Mouse (Mus musculus): Measurements from ENCODE around the gene Vapb. TPM values are rescaled to one million over a fixed set of nuclear protein-coding genes. Genes with fewer than 3 reads are reported as not detected.

The Vapb gene
- polyA plus RNA-seq, 2 experiments, result 15.2 to 37.0 TPM

- DNase-seq (ENCODE audit: low spot score), result no peak
- no peak for ATAC-seq (ENCODE audit: low FRiP score, low read depth)
Measured at GRCm38 (mm10) chr2:173775556-173775955, 38.2 kb downstream of the Vapb start.

GRCm38 (mm10) chr2:173776108-173776507, 38.8 kb downstream of the Vapb start:
- H3K36me3 ChIP-seq (ENCODE audit: control insufficient read depth, insufficient read depth, low read length), result peaks cover 41% of the 10 kb centered on the region
- WGBS, result 16% methylated on average over 9 of the region's 9 CpGs
- no peaks in the 10 kb centered on the region for H3K9me3 ChIP-seq (ENCODE audit: control insufficient read depth, low read length)
- H3K4me3 ChIP-seq (replicated peaks; ENCODE audit: low read length), result no peak overlapping the region
- ATAC-seq (ENCODE audit: low FRiP score, low read depth) (no peak; the same call in 1 of the 2 replicates), DNase-seq (ENCODE audit: low spot score) (no peak)
- no peak overlapping the region for H3K9ac ChIP-seq (ENCODE audit: low read depth, low read length, severe bottlenecking)
- TF ChIP-seq POLR2A (IDR thresholded peaks at IDR 0.05; ENCODE audit: borderline replicate concordance, extremely low read depth, insufficient read depth, insufficient read length), result no peak
- no peaks in the 10 kb centered on the region for H3K27me3 ChIP-seq (ENCODE audit: control insufficient read depth, insufficient read depth, low read length)
- H3K27ac ChIP-seq (replicated peaks; ENCODE audit: low read depth, low read length), result no peak overlapping the region
- H3K4me1 ChIP-seq (ENCODE audit: control insufficient read depth, insufficient read depth, low read length), result peaks cover 15% of the 10 kb centered on the region
- H3K4me2 ChIP-seq (replicated peaks; ENCODE audit: low read depth, low read length, severe bottlenecking), result no peak overlapping the region

More at GRCm38 (mm10) chr2:173775556-173775955, 38.2 kb downstream of the Vapb start:
- Histone ChIP-seq H3K4me2 (replicated peaks; ENCODE audit: low read depth, low read length, severe bottlenecking) (no peak overlapping the region), H3K9ac (ENCODE audit: low read depth, low read length, severe bottlenecking) (0 out of 2 replicates have a peak overlapping the region, but pooled peaks have one; percentile 7), H3K27ac (replicated peaks; ENCODE audit: low read depth, low read length) (no peak overlapping the region), H3K27me3 (ENCODE audit: control insufficient read depth, insufficient read depth, low read length) (no peaks in the 10 kb centered on the region), H3K9me3 (ENCODE audit: control insufficient read depth, low read length) (no peaks in the 10 kb centered on the region), H3K36me3 (ENCODE audit: control insufficient read depth, insufficient read depth, low read length) (peaks cover 41% of the 10 kb centered on the region), H3K4me3 (replicated peaks; ENCODE audit: low read length) (no peak overlapping the region), H3K4me1 (ENCODE audit: control insufficient read depth, insufficient read depth, low read length) (peaks cover 16% of the 10 kb centered on the region)
- no peak for TF ChIP-seq POLR2A (IDR thresholded peaks at IDR 0.05; ENCODE audit: borderline replicate concordance, extremely low read depth, insufficient read depth, insufficient read length)
- WGBS, result 48% methylated on average over 3 of the region's 3 CpGs

- no peak overlapping the region for H3K4me3 ChIP-seq (replicated peaks; ENCODE audit: low read length)
- no peaks in the 10 kb centered on the region for H3K9me3 ChIP-seq (ENCODE audit: control insufficient read depth, low read length)
- H3K36me3 ChIP-seq (ENCODE audit: control insufficient read depth, insufficient read depth, low read length), result peaks cover 50% of the 10 kb centered on the region
- DNase-seq (ENCODE audit: low spot score) (no peak), ATAC-seq (ENCODE audit: low FRiP score, low read depth) (no peak)
- no peak for TF ChIP-seq POLR2A (IDR thresholded peaks at IDR 0.05; ENCODE audit: borderline replicate concordance, extremely low read depth, insufficient read depth, insufficient read length)
- H3K9ac ChIP-seq (ENCODE audit: low read depth, low read length, severe bottlenecking), result no peak overlapping the region
- H3K4me2 ChIP-seq (replicated peaks; ENCODE audit: low read depth, low read length, severe bottlenecking), result no peak overlapping the region
- no peak overlapping the region for H3K27ac ChIP-seq (replicated peaks; ENCODE audit: low read depth, low read length)
- peaks cover 1% of the 10 kb centered on the region; the same call in 1 of the 2 replicates for H3K4me1 ChIP-seq (ENCODE audit: control insufficient read depth, insufficient read depth, low read length)
- 79% methylated on average over 5 of the region's 5 CpGs for WGBS
- no peaks in the 10 kb centered on the region for H3K27me3 ChIP-seq (ENCODE audit: control insufficient read depth, insufficient read depth, low read length)
Measured at GRCm38 (mm10) chr2:173780931-173781330, 43.6 kb downstream of the Vapb start.

- DNase-seq (ENCODE audit: low spot score) (no peak), ATAC-seq (ENCODE audit: low FRiP score, low read depth) (no peak)
- Histone ChIP-seq H3K27ac (replicated peaks; ENCODE audit: low read depth, low read length) (0 out of 2 replicates have a peak overlapping the region, but pooled peaks have one; percentile 20), H3K36me3 (ENCODE audit: control insufficient read depth, insufficient read depth, low read length) (peaks cover 16% of the 10 kb centered on the region), H3K9me3 (ENCODE audit: control insufficient read depth, low read length) (no peaks in the 10 kb centered on the region), H3K4me2 (replicated peaks; ENCODE audit: low read depth, low read length, severe bottlenecking) (no peak overlapping the region), H3K27me3 (ENCODE audit: control insufficient read depth, insufficient read depth, low read length) (no peaks in the 10 kb centered on the region), H3K9ac (ENCODE audit: low read depth, low read length, severe bottlenecking) (no peak overlapping the region), H3K4me3 (replicated peaks; ENCODE audit: low read length) (no peak overlapping the region), H3K4me1 (ENCODE audit: control insufficient read depth, insufficient read depth, low read length) (no peaks in the 10 kb centered on the region)
- 50% methylated on average over 3 of the region's 3 CpGs for WGBS
- no peak for TF ChIP-seq POLR2A (IDR thresholded peaks at IDR 0.05; ENCODE audit: borderline replicate concordance, extremely low read depth, insufficient read depth, insufficient read length)
Measured at GRCm38 (mm10) chr2:173784366-173784765, 47.1 kb downstream of the Vapb start.

- WGBS, result 81% methylated on average over 6 of the region's 6 CpGs
- H3K9ac ChIP-seq (ENCODE audit: low read depth, low read length, severe bottlenecking), result no peak overlapping the region
- H3K4me1 ChIP-seq (ENCODE audit: control insufficient read depth, insufficient read depth, low read length), result peaks cover 4% of the 10 kb centered on the region
- H3K36me3 ChIP-seq (ENCODE audit: control insufficient read depth, insufficient read depth, low read length), result peaks cover 14% of the 10 kb centered on the region
- no peak overlapping the region for H3K4me3 ChIP-seq (replicated peaks; ENCODE audit: low read length)
- no peak overlapping the region for H3K4me2 ChIP-seq (replicated peaks; ENCODE audit: low read depth, low read length, severe bottlenecking)
- TF ChIP-seq POLR2A (IDR thresholded peaks at IDR 0.05; ENCODE audit: borderline replicate concordance, extremely low read depth, insufficient read depth, insufficient read length), result no peak
- no peaks in the 10 kb centered on the region for H3K9me3 ChIP-seq (ENCODE audit: control insufficient read depth, low read length)
- no peak for ATAC-seq (ENCODE audit: low FRiP score, low read depth)
- DNase-seq (ENCODE audit: low spot score), result no peak
- H3K27ac ChIP-seq (replicated peaks; ENCODE audit: low read depth, low read length), result no peak overlapping the region
- no peaks in the 10 kb centered on the region for H3K27me3 ChIP-seq (ENCODE audit: control insufficient read depth, insufficient read depth, low read length)
Measured at GRCm38 (mm10) chr2:173784884-173785283, 47.6 kb downstream of the Vapb start.
